Comparison of ENCODE assay signal across 8 mouse cellular contexts in genomic region chr11:3931511-3932211, GRCm38 (mm10). TPM values are rescaled to one million over a fixed set of nuclear protein-coding genes. Genes with fewer than 3 reads are reported as not detected.
DNase-seq lines count a peak whose midpoint lies in the region; ATAC-seq lines count a peak whose summit lies in the region.

Gene Tcn2 (minus strand): TSS chr11:3932159.

- no peaks in the 10 kb centered on the region for H3K9me3 ChIP-seq in hindbrain, embryonic 15.5 days

- ATAC-seq in hindbrain, embryonic 15.5 days (ENCODE audit: low FRiP score, low read depth), result peak; percentile 71

- H3K9ac ChIP-seq in hindbrain, embryonic 15.5 days, result peak within 1 kb of the TSS; percentile 44

- peaks cover 15% of the 10 kb centered on the region for H3K4me1 ChIP-seq in hindbrain, embryonic 15.5 days (replicated peaks)

- under 1% methylated on average over 20 of the region's 26 CpGs for WGBS in hindbrain, embryonic 15.5 days

- H3K4me3 ChIP-seq in hindbrain, embryonic 15.5 days, result peak within 1 kb of the TSS; percentile 41

- DNase-seq in Muller cell, postnatal 12 days (ENCODE audit: inconsistent ontology term), result peak; percentile 76
- DNase-seq in cerebellum, postnatal 10 days, result peak; percentile 88
- peak; percentile 88 for DNase-seq in gastrocnemius, adult 18-20 months (ENCODE audit: low spot score)
- peak; percentile 53 for DNase-seq in left cerebral cortex, adult 11 months (ENCODE audit: low spot score)
- peak; percentile 90 to 93 for DNase-seq in lung, postnatal 4 days
- DNase-seq in retina, postnatal 1 day, result peak; percentile 87
- peak; percentile 74 for DNase-seq in urinary bladder, postnatal 25 days (ENCODE audit: low spot score)

- no peaks in the 10 kb centered on the region for H3K27me3 ChIP-seq in hindbrain, embryonic 15.5 days

- H3K36me3 ChIP-seq in hindbrain, embryonic 15.5 days, result 0 out of 2 replicates have a peak, but pooled peaks cover 3% of the 10 kb centered on the region

- H3K27ac ChIP-seq in hindbrain, embryonic 15.5 days (replicated peaks), result no peak within 1 kb of the TSS; the same call in 1 of the 2 replicates

- H3K4me2 ChIP-seq in hindbrain, embryonic 15.5 days, result peak within 1 kb of the TSS; percentile 86

RNA-seq across cellular contexts. Expression of gene Tcn2, which starts in this region (rescaled TPM):
- total RNA-seq in gastrocnemius, adult 18-20 months (2021), result 10 to 100 TPM; 15.8 to 17.0 TPM
- 27.2 and 28.3 TPM in 2 replicates for polyA plus RNA-seq in hindbrain, embryonic 15.5 days (2015; fragmentation: Nextera tagmentation; extraction: Ambion mirVana)
